Mouse (Mus musculus): ENCODE data around the gene Tespa1. TPM values are rescaled to one million over a fixed set of nuclear protein-coding genes. Genes with fewer than 3 reads are reported as not detected.

Tespa1 gene
- 0.05 and 0.29 TPM in 2 replicates for polyA plus RNA-seq (2012; rRNA removed)

DNA sequence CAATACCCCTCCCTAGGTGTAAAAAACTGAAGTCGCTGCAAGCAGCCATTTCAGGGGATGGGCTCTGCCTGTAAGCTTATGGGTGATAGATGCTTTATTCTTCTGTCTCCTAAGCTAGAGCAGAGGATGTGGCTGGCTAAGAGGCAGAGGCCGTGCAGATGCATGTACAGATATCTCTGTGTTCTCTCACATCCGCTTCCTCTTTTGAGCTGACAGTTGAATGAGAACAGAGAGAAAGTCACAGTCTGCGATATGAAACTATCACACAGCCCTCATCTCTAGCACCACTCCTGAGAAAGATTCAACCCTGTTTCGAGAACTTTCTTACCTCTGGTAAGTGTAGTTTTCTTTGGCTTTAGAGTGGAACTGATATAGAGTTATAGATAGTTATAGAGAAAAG, at the start of gene Tespa1:
Gene Tespa1, plus strand, starts transcription at position 234 of the 400 bp plus-strand sequence.

DNA sequence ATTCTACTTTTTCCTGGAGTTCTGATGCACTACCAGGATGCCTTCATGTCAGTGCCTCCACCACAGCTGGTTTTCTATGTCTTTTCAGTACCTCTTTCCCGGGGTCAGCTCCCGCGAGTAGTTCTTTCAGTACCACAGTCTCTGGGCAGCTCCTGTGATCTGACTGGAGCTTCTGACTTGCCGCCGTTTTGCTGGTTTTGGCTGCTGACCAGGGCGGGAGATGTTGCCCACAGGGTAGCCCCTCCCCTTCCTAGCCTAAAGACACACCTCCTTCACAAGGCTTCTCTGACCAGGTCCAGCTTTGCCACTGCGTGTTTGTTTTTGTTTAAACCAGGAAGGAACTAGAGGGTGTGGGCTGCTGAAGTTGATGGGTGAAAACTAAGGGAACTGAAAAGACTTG, 42.6 kb upstream of the Tespa1 start, which contains the start of gene Neurod4:
Gene Neurod4, minus strand, starts transcription at position 175 of the 400 bp plus-strand sequence.

GRCm38 (mm10) chr10:130394232-130394631, 71.6 kb downstream of the Tespa1 start, which contains the start of gene Vmn2r84:
Gene Vmn2r84 (minus strand): TSS chr10:130394332.

Other genes starting within 250 kb of the Tespa1 start
- not detected in 2 replicates for gene Olfr823, start 207.5 kb upstream of the Tespa1 start, polyA plus RNA-seq (2012; rRNA removed)
- not detected in 2 replicates for gene Olfr824, start 192.9 kb upstream of the Tespa1 start, polyA plus RNA-seq (2012; rRNA removed)
- not detected in 2 replicates for gene Olfr825, start 156.1 kb upstream of the Tespa1 start, polyA plus RNA-seq (2012; rRNA removed)
- not detected in 2 replicates for gene Olfr826, start 138.7 kb upstream of the Tespa1 start, polyA plus RNA-seq (2012; rRNA removed)
- gene Olfr827, start 108.5 kb upstream of the Tespa1 start, polyA plus RNA-seq (2012; rRNA removed) = not detected in 2 replicates
- gene Neurod4, start 42.6 kb upstream of the Tespa1 start, polyA plus RNA-seq (2012; rRNA removed) = 1.6 and 2.4 TPM in 2 replicates
- 0.01 and 0.02 TPM in 2 replicates for gene Vmn2r84, start 71.5 kb downstream of the Tespa1 start, polyA plus RNA-seq (2012; rRNA removed)
- gene Vmn2r85, start 106.8 kb downstream of the Tespa1 start, polyA plus RNA-seq (2012; rRNA removed) = 0.04 TPM in 2 replicates
- 0.04 and 0.06 TPM in 2 replicates for gene Vmn2r86, start 133.2 kb downstream of the Tespa1 start, polyA plus RNA-seq (2012; rRNA removed)
- gene Vmn2r87, start 174.5 kb downstream of the Tespa1 start, polyA plus RNA-seq (2012; rRNA removed) = 0.36 and 0.41 TPM in 2 replicates

Measured in central nervous system, embryonic 14 days (tissue).